30 mouse cellular contexts compared by ENCODE assay signal in genomic region chr3:116175106-116175505, GRCm38 (mm10). TPM values are rescaled to one million over a fixed set of nuclear protein-coding genes. Genes with fewer than 3 reads are reported as not detected.
"Had no signal": no experiment of that assay in that cellular context is flagged by ENCODE, and none has a peak within 500 bp of the region (broad histone marks: within the 10 kb centered on the region; RNA-seq: fewer than 3 reads in every experiment).

No protein-coding gene starts in this region.

- H3K4me3 ChIP-seq: limb, embryonic 10.5 days; limb, embryonic 12.5 days; limb, embryonic 13.5 days; limb, embryonic 15.5 days; liver, embryonic 12.5 days; liver, embryonic 13.5 days; liver, embryonic 15.5 days; lung, embryonic 15.5 days; megakaryocyte, embryonic 14.5 days; midbrain, embryonic 10.5 days; midbrain, embryonic 12.5 days; midbrain, embryonic 13.5 days; midbrain, embryonic 15.5 days; myocyte had no signal

- H3K36me3 ChIP-seq: limb, embryonic 10.5 days; limb, embryonic 12.5 days; limb, embryonic 13.5 days; limb, embryonic 15.5 days; liver, embryonic 12.5 days; liver, embryonic 13.5 days; liver, embryonic 15.5 days; lung, embryonic 15.5 days; midbrain, embryonic 10.5 days; midbrain, embryonic 12.5 days; midbrain, embryonic 13.5 days; midbrain, embryonic 15.5 days had no signal

- H3K4me2 ChIP-seq: limb, embryonic 12.5 days; limb, embryonic 13.5 days; limb, embryonic 15.5 days; liver, embryonic 11.5 days; liver, embryonic 12.5 days; liver, embryonic 13.5 days; liver, embryonic 15.5 days; lung, embryonic 14.5 days; lung, embryonic 15.5 days; midbrain, embryonic 11.5 days; midbrain, embryonic 12.5 days; midbrain, embryonic 13.5 days; midbrain, embryonic 15.5 days had no signal

- H3K9me3 ChIP-seq: limb, embryonic 10.5 days; limb, embryonic 12.5 days; limb, embryonic 13.5 days; limb, embryonic 15.5 days; liver, embryonic 12.5 days; liver, embryonic 13.5 days; liver, embryonic 15.5 days; lung, embryonic 15.5 days; megakaryocyte, embryonic 14.5 days; midbrain, embryonic 10.5 days; midbrain, embryonic 12.5 days; midbrain, embryonic 13.5 days; midbrain, embryonic 15.5 days had no signal

- H3K27ac ChIP-seq: limb, embryonic 10.5 days; limb, embryonic 12.5 days; limb, embryonic 13.5 days; limb, embryonic 15.5 days; liver, embryonic 12.5 days; liver, embryonic 13.5 days; liver, embryonic 14.5 days; liver, embryonic 15.5 days; lung, embryonic 15.5 days; macrophage; midbrain, embryonic 10.5 days; midbrain, embryonic 12.5 days; midbrain, embryonic 13.5 days; midbrain, embryonic 15.5 days had no signal

- H3K4me1 ChIP-seq: limb, embryonic 10.5 days; limb, embryonic 12.5 days; limb, embryonic 13.5 days; limb, embryonic 15.5 days; liver, embryonic 12.5 days; liver, embryonic 13.5 days; liver, embryonic 15.5 days; lung, embryonic 15.5 days; megakaryocyte, embryonic 14.5 days; midbrain, embryonic 10.5 days; midbrain, embryonic 12.5 days; midbrain, embryonic 13.5 days; midbrain, embryonic 15.5 days had no signal

- DNase-seq: left cerebral cortex, postnatal 4 days; liver; liver, embryonic 13.5 days; liver, postnatal 0 days; lung, adult 18-20 months; lung, adult 2 months; lung, embryonic 14.5 days; lung, postnatal 10 days; lung, postnatal 14 days; lung, postnatal 36 days; lung, postnatal 4 days; midbrain, embryonic 14.5 days had no signal

- H3K27me3 ChIP-seq: limb, embryonic 12.5 days; limb, embryonic 13.5 days; limb, embryonic 15.5 days; liver, embryonic 12.5 days; liver, embryonic 13.5 days; liver, embryonic 15.5 days; lung, embryonic 15.5 days; megakaryocyte, embryonic 14.5 days; midbrain, embryonic 12.5 days; midbrain, embryonic 13.5 days; midbrain, embryonic 15.5 days had no signal

- H3K9ac ChIP-seq: limb, embryonic 12.5 days; limb, embryonic 13.5 days; limb, embryonic 15.5 days; liver, embryonic 12.5 days; liver, embryonic 13.5 days; liver, embryonic 14.5 days; liver, embryonic 15.5 days; liver, postnatal 0 days; lung, embryonic 14.5 days; lung, embryonic 15.5 days; midbrain, embryonic 12.5 days; midbrain, embryonic 13.5 days; midbrain, embryonic 15.5 days had no signal

RNA-seq across cellular contexts. Expression of gene Vcam1, which starts 45.6 kb away (rescaled TPM):
- total RNA-seq: monocyte, adult 5-6 weeks had no signal
